Mouse (Mus musculus): ENCODE results near the gene Parl. TPM values are rescaled to one million over a fixed set of nuclear protein-coding genes. Genes with fewer than 3 reads are reported as not detected.
A peak's percentile ranks its signal among the peaks of the same experiment; 100 is the strongest.

Gene Parl
- polyA plus RNA-seq, 1 experiment from 2014 or later, result 64.3 TPM

GRCm38 (mm10) chr16:20300076-20300475 lies 2.1 kb downstream of the Parl start:
- H3K4me1 ChIP-seq, result peaks cover 31% of the 10 kb centered on the region
- no peak overlapping the region for H3K4me3 ChIP-seq
- no peaks in the 10 kb centered on the region for H3K27me3 ChIP-seq (replicated peaks)
- no peak for ATAC-seq (ENCODE audit: extremely low read depth, insufficient number of reproducible peaks, low FRiP score, low TSS enrichment)
- H3K4me2 ChIP-seq, result 0 out of 2 replicates have a peak overlapping the region, but pooled peaks have one; percentile 5
- no peak overlapping the region; the same call in 1 of the 2 replicates for H3K9ac ChIP-seq
- H3K36me3 ChIP-seq, result peaks cover 33% of the 10 kb centered on the region
- H3K9me3 ChIP-seq, result no peaks in the 10 kb centered on the region
- no peak overlapping the region for H3K27ac ChIP-seq (replicated peaks)
- whole genome bisulfite sequencing, result 88% methylated on average over 2 of the region's 2 CpGs

- Histone ChIP-seq H3K27ac (replicated peaks) (no peak overlapping the region), H3K4me3 (no peak overlapping the region), H3K36me3 (peaks cover 74% of the 10 kb centered on the region), H3K27me3 (replicated peaks) (no peaks in the 10 kb centered on the region), H3K4me1 (peaks cover 10% of the 10 kb centered on the region), H3K4me2 (no peak overlapping the region), H3K9me3 (no peaks in the 10 kb centered on the region), H3K9ac (no peak overlapping the region)
- WGBS, result 73% methylated on average over 4 of the region's 4 CpGs
- ATAC-seq (ENCODE audit: extremely low read depth, insufficient number of reproducible peaks, low FRiP score, low TSS enrichment), result no peak
Observed at GRCm38 (mm10) chr16:20280238-20280637, 21.9 kb downstream of the Parl start.

- ATAC-seq (ENCODE audit: extremely low read depth, insufficient number of reproducible peaks, low FRiP score, low TSS enrichment), result no peak
- no peaks in the 10 kb centered on the region for H3K9me3 ChIP-seq
- no peak overlapping the region for H3K27ac ChIP-seq (replicated peaks)
- H3K4me3 ChIP-seq, result no peak overlapping the region
- no peak overlapping the region for H3K4me2 ChIP-seq
- H3K4me1 ChIP-seq, result peaks cover 10% of the 10 kb centered on the region
- H3K27me3 ChIP-seq (replicated peaks), result no peaks in the 10 kb centered on the region
- H3K9ac ChIP-seq, result no peak overlapping the region
- H3K36me3 ChIP-seq, result peaks cover 66% of the 10 kb centered on the region
- WGBS, result 77% methylated on average over 5 of the region's 5 CpGs
Observed at GRCm38 (mm10) chr16:20279395-20279794, 22.8 kb downstream of the Parl start.

GRCm38 (mm10) chr16:20272994-20273393 lies 29.2 kb downstream of the Parl start:
- Histone ChIP-seq H3K9ac (no peak overlapping the region), H3K4me1 (peaks cover 16% of the 10 kb centered on the region), H3K27me3 (replicated peaks) (no peaks in the 10 kb centered on the region; the same call in 1 of the 2 replicates), H3K9me3 (no peaks in the 10 kb centered on the region), H3K27ac (replicated peaks) (no peak overlapping the region), H3K36me3 (peaks cover 3% of the 10 kb centered on the region), H3K4me3 (no peak overlapping the region), H3K4me2 (0 out of 2 replicates have a peak overlapping the region, but pooled peaks have one; percentile 24)
- WGBS, result 7% methylated on average over 3 of the region's 3 CpGs
- no peak for ATAC-seq (ENCODE audit: extremely low read depth, insufficient number of reproducible peaks, low FRiP score, low TSS enrichment)

- H3K9ac ChIP-seq, result no peak overlapping the region
- H3K4me2 ChIP-seq, result no peak overlapping the region
- WGBS, result 75% methylated on average over 4 of the region's 4 CpGs
- ATAC-seq (ENCODE audit: extremely low read depth, insufficient number of reproducible peaks, low FRiP score, low TSS enrichment), result no peak
- H3K27me3 ChIP-seq (replicated peaks), result no peaks in the 10 kb centered on the region; the same call in 1 of the 2 replicates
- no peak overlapping the region for H3K4me3 ChIP-seq
- H3K27ac ChIP-seq (replicated peaks), result no peak overlapping the region
- H3K36me3 ChIP-seq, result no peaks in the 10 kb centered on the region
- peaks cover 16% of the 10 kb centered on the region for H3K4me1 ChIP-seq
- no peaks in the 10 kb centered on the region for H3K9me3 ChIP-seq
Observed at GRCm38 (mm10) chr16:20271339-20271738, 30.8 kb downstream of the Parl start.

- ATAC-seq (ENCODE audit: extremely low read depth, insufficient number of reproducible peaks, low FRiP score, low TSS enrichment), result no peak
- Histone ChIP-seq H3K9me3 (no peaks in the 10 kb centered on the region), H3K4me2 (0 out of 2 replicates have a peak overlapping the region, but pooled peaks have one; percentile 11), H3K4me1 (0 out of 2 replicates have a peak, but pooled peaks cover 5% of the 10 kb centered on the region), H3K4me3 (no peak overlapping the region), H3K27me3 (replicated peaks) (no peaks in the 10 kb centered on the region; the same call in 1 of the 2 replicates), H3K27ac (replicated peaks) (0 out of 2 replicates have a peak overlapping the region, but pooled peaks have one; percentile 20), H3K9ac (no peak overlapping the region), H3K36me3 (no peaks in the 10 kb centered on the region)
- WGBS, result 57% methylated on average over 7 of the region's 7 CpGs
Observed at GRCm38 (mm10) chr16:20265089-20265488, 37.1 kb downstream of the Parl start.

- no peaks in the 10 kb centered on the region for H3K36me3 ChIP-seq
- no peak overlapping the region for H3K9ac ChIP-seq
- no peak for ATAC-seq (ENCODE audit: extremely low read depth, insufficient number of reproducible peaks, low FRiP score, low TSS enrichment)
- no peak overlapping the region for H3K27ac ChIP-seq (replicated peaks)
- no peaks in the 10 kb centered on the region for H3K27me3 ChIP-seq (replicated peaks)
- H3K4me3 ChIP-seq, result no peak overlapping the region
- 75% methylated on average over 5 of the region's 5 CpGs for WGBS
- no peaks in the 10 kb centered on the region for H3K4me1 ChIP-seq
- no peak overlapping the region for H3K4me2 ChIP-seq
- H3K9me3 ChIP-seq, result no peaks in the 10 kb centered on the region
Observed at GRCm38 (mm10) chr16:20257926-20258325, 44.3 kb downstream of the Parl start.

GRCm38 (mm10) chr16:20248442-20249174 lies 53.6 kb downstream of the Parl start:
- no peaks in the 10 kb centered on the region for H3K27me3 ChIP-seq (replicated peaks)
- H3K4me1 ChIP-seq, result no peaks in the 10 kb centered on the region
- no peaks in the 10 kb centered on the region for H3K9me3 ChIP-seq
- no peak overlapping the region for H3K27ac ChIP-seq (replicated peaks)
- H3K4me2 ChIP-seq, result no peak overlapping the region
- H3K4me3 ChIP-seq, result no peak overlapping the region
- no peak for ATAC-seq (ENCODE audit: extremely low read depth, insufficient number of reproducible peaks, low FRiP score, low TSS enrichment)
- WGBS, result 73% methylated on average over 9 of the region's 9 CpGs
- no peak overlapping the region for H3K9ac ChIP-seq
- no peaks in the 10 kb centered on the region for H3K36me3 ChIP-seq

GRCm38 (mm10) chr16:20247103-20247502 lies 55.1 kb downstream of the Parl start:
- no peaks in the 10 kb centered on the region for H3K9me3 ChIP-seq
- no peak overlapping the region for H3K4me2 ChIP-seq
- no peaks in the 10 kb centered on the region for H3K4me1 ChIP-seq
- no peak overlapping the region for H3K9ac ChIP-seq
- peaks cover 3% of the 10 kb centered on the region; the same call in 1 of the 2 replicates for H3K27me3 ChIP-seq (replicated peaks)
- H3K27ac ChIP-seq (replicated peaks), result no peak overlapping the region
- H3K4me3 ChIP-seq, result no peak overlapping the region
- no peak for ATAC-seq (ENCODE audit: extremely low read depth, insufficient number of reproducible peaks, low FRiP score, low TSS enrichment)
- H3K36me3 ChIP-seq, result no peaks in the 10 kb centered on the region

GRCm38 (mm10) chr16:20240468-20241414 lies 61.4 kb downstream of the Parl start, which contains the start of gene Map6d1:
Gene Map6d1, minus strand, starts transcription at chr16:20241358.
- Histone ChIP-seq H3K4me1 (peaks cover 9% of the 10 kb centered on the region), H3K27me3 (replicated peaks) (peaks cover 26% of the 10 kb centered on the region; the same call in 1 of the 2 replicates), H3K9me3 (no peaks in the 10 kb centered on the region), H3K36me3 (peaks cover 10% of the 10 kb centered on the region; the same call in 1 of the 2 replicates), H3K4me2 (peak within 1 kb of the TSS; percentile 89), H3K4me3 (peak within 1 kb of the TSS; percentile 82), H3K27ac (replicated peaks) (no peak within 1 kb of the TSS), H3K9ac (peak within 1 kb of the TSS; percentile 83)
- 1% methylated on average over 90 of the region's 90 CpGs for WGBS
- ATAC-seq (ENCODE audit: extremely low read depth, insufficient number of reproducible peaks, low FRiP score, low TSS enrichment), result peak; percentile 47; the same call in 1 of the 2 replicates

- Histone ChIP-seq H3K4me1 (peaks cover 9% of the 10 kb centered on the region), H3K4me3 (no peak overlapping the region), H3K36me3 (peaks cover 21% of the 10 kb centered on the region), H3K27ac (replicated peaks) (no peak overlapping the region), H3K4me2 (no peak overlapping the region), H3K9me3 (no peaks in the 10 kb centered on the region), H3K9ac (no peak overlapping the region), H3K27me3 (replicated peaks) (peaks cover 26% of the 10 kb centered on the region; the same call in 1 of the 2 replicates)
- ATAC-seq (ENCODE audit: extremely low read depth, insufficient number of reproducible peaks, low FRiP score, low TSS enrichment), result no peak
- WGBS, result 83% methylated on average over 4 of the region's 4 CpGs
Observed at GRCm38 (mm10) chr16:20238646-20239045, 63.5 kb downstream of the Parl start.
